27 mouse cellular contexts compared by ENCODE assay signal in the genomic region with DNA sequence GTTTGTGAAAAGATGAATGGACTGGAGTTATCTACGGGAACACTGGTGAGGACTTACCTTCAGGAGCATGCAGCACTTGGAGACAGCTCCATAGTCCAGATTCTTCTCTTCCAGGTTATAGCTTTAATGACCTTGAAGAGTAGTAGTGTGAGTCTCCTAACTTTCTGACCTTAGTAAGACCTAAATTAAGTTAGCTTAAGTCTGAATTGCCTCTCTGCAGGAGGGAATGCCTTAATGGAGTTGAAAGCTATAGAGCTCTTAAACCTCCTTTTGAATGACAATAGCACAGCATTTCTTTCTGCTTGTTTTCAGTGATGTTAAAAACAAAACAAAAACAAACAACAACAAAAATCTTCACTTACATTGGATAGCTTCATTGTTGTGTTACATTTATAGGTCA.
DNase-seq lines count a peak whose midpoint lies in the region; ATAC-seq and TF ChIP-seq lines count a peak whose summit lies in the region.
"Had no signal": no experiment of that assay in that cellular context is flagged by ENCODE, and none has a peak within 500 bp of the region (broad histone marks: within the 10 kb centered on the region; RNA-seq: fewer than 3 reads in every experiment).

No protein-coding gene starts in this region.

- no peaks in the 10 kb centered on the region for H3K36me3 ChIP-seq in ES-E14 (ENCODE audit: control insufficient read depth, insufficient read depth, low read length, poor library complexity, severe bottlenecking)
- no peaks in the 10 kb centered on the region for H3K36me3 ChIP-seq in hindbrain, postnatal 0 days (ENCODE audit: insufficient read depth, low read length)
- H3K36me3 ChIP-seq: G1E had no signal

- no peak for TF ChIP-seq CTCF in left cerebral cortex, adult 2 months (IDR thresholded peaks at IDR 0.05)
- no peak for TF ChIP-seq CTCF in hindbrain, postnatal 0 days (IDR thresholded peaks at IDR 0.05; ENCODE audit: low read depth)

- no peak overlapping the region for H3K9ac ChIP-seq in ES-E14 (ENCODE audit: insufficient read depth, low read depth, low read length, poor library complexity, severe bottlenecking)
- no peak overlapping the region for H3K9ac ChIP-seq in hindbrain, postnatal 0 days (replicated peaks; ENCODE audit: low read length)

- no peak overlapping the region for H3K4me3 ChIP-seq in ES-E14 (ENCODE audit: insufficient read depth in 1 of 2, low read depth in 1 of 2, low read length in 2 of 2, poor library complexity in 1 of 2, severe bottlenecking in 1 of 2)
- H3K4me3 ChIP-seq in left cerebral cortex, adult 2 months: no peak overlapping the region
- H3K4me3 ChIP-seq in hindbrain, postnatal 0 days (ENCODE audit: low read length): no peak overlapping the region

- H3K4me2 ChIP-seq in hindbrain, postnatal 0 days (ENCODE audit: low read depth, low read length): no peak overlapping the region

- no peaks in the 10 kb centered on the region for H3K9me3 ChIP-seq in ES-E14 (ENCODE audit: control insufficient read depth, insufficient read depth, low read depth, low read length)
- H3K9me3 ChIP-seq in hindbrain, postnatal 0 days (ENCODE audit: low read length): no peaks in the 10 kb centered on the region
- H3K9me3 ChIP-seq: G1E had no signal

- H3K27me3 ChIP-seq in hindbrain, postnatal 0 days (ENCODE audit: insufficient read depth, low read length): no peaks in the 10 kb centered on the region
- H3K27me3 ChIP-seq: CH12.LX, Patski had no signal

- in situ Hi-C loops in ES-E14 (cut with MboI; ENCODE audit: low sequenced_read_pairs in 2 of 2, unreplicated experiment in 2 of 2): no loop called here

- intact Hi-C loops in left cerebral cortex, adult 2 months (cut with DNase I): no loop called here

- no peak for ATAC-seq in hindbrain, postnatal 0 days
- ATAC-seq: activated CD4-positive, CD25-positive, alpha-beta regulatory T cell, adult 4 months; CD4-positive, CD25-positive, alpha-beta regulatory T cell, adult 4 months; Patski had no signal

- DNase-seq in ES-CJ7 (ENCODE audit: low read depth, low spot score): peak; percentile 55
- DNase-seq in ES-E14 (ENCODE audit: low read depth, low spot score): peak; percentile 15
- peak; percentile 86 for DNase-seq in R1 (ENCODE audit: low read depth, low spot score)
- peak; percentile 68 for DNase-seq in ZHBTc4 (ENCODE audit: low read depth, low spot score)
- no peak for DNase-seq in left cerebral cortex, adult 2 months (ENCODE audit: extremely low spot score in 1 of 2, low spot score in 2 of 2)
- DNase-seq in hindbrain, postnatal 0 days (ENCODE audit: low spot score): no peak
- DNase-seq in MN1 (ENCODE audit: low spot score): no peak
- DNase-seq in adrenal gland, adult 8-10 months: no peak
- DNase-seq: adrenal gland, adult 2 months; adrenal gland, postnatal 10 days; adrenal gland, postnatal 14 days; adrenal gland, postnatal 25 days; adrenal gland, postnatal 36 days; B cell, adult 2 months; cerebellum, adult 11 months; cerebellum, adult 11-12 months; cerebellum, adult 18-20 months; cerebellum, adult 2 months; cerebellum, adult 8-10 months; cerebellum, adult 9-10 months; cerebellum, adult 9-11 months; cerebellum, postnatal 10 days had no signal

- WGBS in hindbrain, postnatal 0 days: 89% methylated on average over 1 of the region's 1 CpGs

- H3K4me1 ChIP-seq in ES-E14 (ENCODE audit: control insufficient read depth in 2 of 2, insufficient read depth in 2 of 2, low read length in 2 of 2, poor library complexity in 1 of 2): no peaks in the 10 kb centered on the region
- H3K4me1 ChIP-seq in hindbrain, postnatal 0 days (ENCODE audit: insufficient read depth, low read length): no peaks in the 10 kb centered on the region

- H3K27ac ChIP-seq in ES-E14 (ENCODE audit: insufficient read depth, low read depth, low read length, poor library complexity, severe bottlenecking): no peak overlapping the region
- no peak overlapping the region for H3K27ac ChIP-seq in left cerebral cortex, adult 2 months
- no peak overlapping the region for H3K27ac ChIP-seq in hindbrain, postnatal 0 days

TF ChIP-seq in ES-E14, 5 proteins besides CTCF, POLR2A, EP300 and RAD21:
- TF ChIP-seq CHD2 (IDR thresholded peaks at IDR 0.05; ENCODE audit: low read depth, low read length) (no peak), HCFC1 (IDR thresholded peaks at IDR 0.05; ENCODE audit: borderline replicate concordance, insufficient read depth, low read length) (no peak), MAFK (IDR thresholded peaks at IDR 0.05; ENCODE audit: insufficient read depth, low read depth, low read length) (no peak), ZC3H11A (IDR thresholded peaks at IDR 0.05; ENCODE audit: borderline replicate concordance, low read depth, low read length) (no peak), ZNF384 (IDR thresholded peaks at IDR 0.05; ENCODE audit: low read depth, low read length) (no peak)

Comparison
In these comparisons a context has a peak if more than half of its experiments do, and no peak if none do; other contexts are left out.
1. DNase-seq: peak in ES-CJ7 (single experiment), ES-E14 (single experiment), R1 (single experiment) and ZHBTc4 (single experiment); none in left cerebral cortex, adult 2 months (0 of 2), hindbrain, postnatal 0 days (single experiment), MN1 (single experiment) and adrenal gland, adult 8-10 months (single experiment).